ENCODE assay signal across 10 mouse cellular contexts in the genomic region with DNA sequence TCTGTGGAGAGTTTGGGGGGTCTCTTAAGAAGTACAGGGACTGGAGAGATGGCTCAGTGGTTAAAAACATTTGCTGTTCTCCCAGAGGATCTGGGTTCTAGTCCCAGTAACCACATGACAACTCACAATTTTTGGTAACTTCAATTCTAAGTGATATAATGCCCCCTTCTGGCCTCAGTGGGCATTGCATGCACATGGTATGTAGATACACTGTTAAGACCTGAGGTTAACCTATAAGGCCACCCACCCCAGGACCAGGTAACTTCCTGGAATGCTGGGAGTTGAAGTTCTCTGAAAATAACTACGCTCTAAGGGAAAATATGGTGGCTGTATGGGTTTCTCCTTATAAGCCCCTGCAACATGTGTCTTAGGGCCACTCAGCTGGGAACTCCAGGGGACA. TPM values are rescaled to one million over a fixed set of nuclear protein-coding genes. Genes with fewer than 3 reads are reported as not detected.
DNase-seq lines count a peak whose midpoint lies in the region; ATAC-seq and TF ChIP-seq lines count a peak whose summit lies in the region.
"Had no signal": no experiment of that assay in that cellular context is flagged by ENCODE, and none has a peak within 500 bp of the region (broad histone marks: within the 10 kb centered on the region; RNA-seq: fewer than 3 reads in every experiment).

No protein-coding gene starts in this region.

- no peak for TF ChIP-seq EP300 in lung, postnatal 0 days (IDR thresholded peaks at IDR 0.05)

- DNase-seq in embryonic facial prominence, embryonic 11.5 days (ENCODE audit: low spot score) = peak; percentile 29
- no peak for DNase-seq in embryonic facial prominence, embryonic 10.5 days (ENCODE audit: low spot score)
- peak; percentile 14 for DNase-seq in lung, postnatal 0 days (ENCODE audit: low spot score)
- DNase-seq in lung, postnatal 10 days = no peak
- DNase-seq in ZHBTc4 (ENCODE audit: low read depth, low spot score) = peak; percentile 85
- DNase-seq in retina, postnatal 1 day = peak; percentile 32
- DNase-seq in gastrocnemius, postnatal 36 days = no peak
- DNase-seq in frontal cortex, postnatal 36 days (ENCODE audit: low spot score in 2 of 2) = no peak

- ATAC-seq in embryonic facial prominence, embryonic 11.5 days (replicated peaks; ENCODE audit: insufficient number of reproducible peaks, low FRiP score, low TSS enrichment, low read depth) = no peak
- no peak for ATAC-seq in lung, postnatal 0 days
- ATAC-seq: activated CD4-positive, CD25-positive, alpha-beta regulatory T cell, adult 4 months had no signal

- H3K9me3 ChIP-seq in embryonic facial prominence, embryonic 11.5 days (replicated peaks; ENCODE audit: control insufficient read depth, low read length) = no peaks in the 10 kb centered on the region
- no peaks in the 10 kb centered on the region for H3K9me3 ChIP-seq in embryonic facial prominence, embryonic 10.5 days
- H3K9me3 ChIP-seq in lung, postnatal 0 days (ENCODE audit: low read length) = no peaks in the 10 kb centered on the region
- H3K9me3 ChIP-seq: limb, embryonic 15.5 days had no signal

- intact Hi-C loops in gastrocnemius, postnatal 36 days (cut with DNase I) = loop anchor here (5.0 kb wide), 1 partner anchor 120 kb away; no protein-coding TSS in a partner anchor

- no peak overlapping the region for H3K27ac ChIP-seq in embryonic facial prominence, embryonic 11.5 days (replicated peaks; ENCODE audit: low read depth, low read length)
- no peak overlapping the region for H3K27ac ChIP-seq in embryonic facial prominence, embryonic 10.5 days (replicated peaks)
- H3K27ac ChIP-seq in lung, postnatal 0 days (ENCODE audit: low read length) = no peak overlapping the region
- H3K27ac ChIP-seq: limb, embryonic 15.5 days had no signal

- H3K27me3 ChIP-seq in embryonic facial prominence, embryonic 11.5 days (ENCODE audit: control insufficient read depth, insufficient read depth, low read length) = no peaks in the 10 kb centered on the region
- H3K27me3 ChIP-seq in embryonic facial prominence, embryonic 10.5 days (replicated peaks; ENCODE audit: low read depth, poor library complexity, severe bottlenecking) = no peaks in the 10 kb centered on the region
- H3K27me3 ChIP-seq in lung, postnatal 0 days (replicated peaks; ENCODE audit: insufficient read depth, low read length) = no peaks in the 10 kb centered on the region
- H3K27me3 ChIP-seq: limb, embryonic 15.5 days had no signal

- H3K4me1 ChIP-seq in embryonic facial prominence, embryonic 11.5 days (ENCODE audit: control insufficient read depth, insufficient read depth, low read length) = no peaks in the 10 kb centered on the region
- peaks cover 22% of the 10 kb centered on the region for H3K4me1 ChIP-seq in embryonic facial prominence, embryonic 10.5 days
- H3K4me1 ChIP-seq in lung, postnatal 0 days (ENCODE audit: insufficient read depth, low read depth, low read length) = peaks cover 4% of the 10 kb centered on the region; the same call in 1 of the 2 replicates

- H3K36me3 ChIP-seq in embryonic facial prominence, embryonic 11.5 days (replicated peaks; ENCODE audit: control insufficient read depth, insufficient read depth, low read depth, low read length) = no peaks in the 10 kb centered on the region
- no peaks in the 10 kb centered on the region; the same call in 1 of the 2 replicates for H3K36me3 ChIP-seq in embryonic facial prominence, embryonic 10.5 days (replicated peaks)
- no peaks in the 10 kb centered on the region for H3K36me3 ChIP-seq in lung, postnatal 0 days (ENCODE audit: insufficient read depth, low read length)
- H3K36me3 ChIP-seq: limb, embryonic 15.5 days had no signal

- no peak overlapping the region for H3K4me2 ChIP-seq in embryonic facial prominence, embryonic 11.5 days (ENCODE audit: low read depth, low read length)
- H3K4me2 ChIP-seq in lung, postnatal 0 days (replicated peaks; ENCODE audit: low read depth, low read length) = no peak overlapping the region
- H3K4me2 ChIP-seq: limb, embryonic 15.5 days had no signal

- no peak overlapping the region for H3K9ac ChIP-seq in embryonic facial prominence, embryonic 11.5 days (replicated peaks; ENCODE audit: low read length)
- H3K9ac ChIP-seq in lung, postnatal 0 days (replicated peaks; ENCODE audit: low read depth) = no peak overlapping the region
- H3K9ac ChIP-seq: limb, embryonic 15.5 days had no signal

- WGBS in embryonic facial prominence, embryonic 11.5 days = 97% methylated on average over 1 of the region's 1 CpGs
- WGBS in embryonic facial prominence, embryonic 10.5 days = 100% methylated on average over 1 of the region's 1 CpGs
- WGBS in lung, postnatal 0 days = 96% methylated on average over 1 of the region's 1 CpGs

- peak; percentile 56 for TF ChIP-seq CTCF in lung, postnatal 0 days (IDR thresholded peaks at IDR 0.05)

- H3K4me3 ChIP-seq in embryonic facial prominence, embryonic 11.5 days (ENCODE audit: low read depth, low read length) = no peak overlapping the region
- H3K4me3 ChIP-seq in embryonic facial prominence, embryonic 10.5 days = no peak overlapping the region
- H3K4me3 ChIP-seq in lung, postnatal 0 days (ENCODE audit: low read depth, low read length) = no peak overlapping the region
- H3K4me3 ChIP-seq: limb, embryonic 15.5 days had no signal

RNA-seq across cellular contexts. Expression of a gene that starts 3.0 kb away (rescaled TPM):
- 7.5 and 10.3 TPM in 2 replicates for polyA plus RNA-seq in embryonic facial prominence, embryonic 11.5 days (2014; fragmentation: Nextera tagmentation; extraction: Ambion mirVana)
- polyA plus RNA-seq in embryonic facial prominence, embryonic 10.5 days (2016; fragmentation: Nextera tagmentation; extraction: Ambion mirVana) = 20.0 and 21.2 TPM in 2 replicates
- 8.0 and 8.8 TPM in 2 replicates for polyA plus RNA-seq in lung, postnatal 0 days (2015; fragmentation: Nextera tagmentation; extraction: Ambion mirVana)
- 1 to 10 TPM in 1 of 2 experiments, under 1 TPM in 1; 0.51 to 1.5 TPM for total RNA-seq in gastrocnemius, postnatal 36 days (2021)

RNA-seq across cellular contexts. Expression of a gene that starts 24.2 kb away (rescaled TPM):
- polyA plus RNA-seq in embryonic facial prominence, embryonic 11.5 days (2014; fragmentation: Nextera tagmentation; extraction: Ambion mirVana) = 0.52 and 0.53 TPM in 2 replicates
- polyA plus RNA-seq in embryonic facial prominence, embryonic 10.5 days (2016; fragmentation: Nextera tagmentation; extraction: Ambion mirVana) = 1.00 and 1.0 TPM in 2 replicates
- polyA plus RNA-seq in lung, postnatal 0 days (2015; fragmentation: Nextera tagmentation; extraction: Ambion mirVana) = 3.8 and 4.3 TPM in 2 replicates
- total RNA-seq in gastrocnemius, postnatal 36 days (2021) = under 1 TPM; 0.79 to 0.96 TPM

Comparison
In these comparisons a context has a peak if more than half of its experiments do, and no peak if none do; other contexts are left out.
1. DNase-seq: peak in embryonic facial prominence, embryonic 11.5 days (single experiment), lung, postnatal 0 days (single experiment), ZHBTc4 (single experiment) and retina, postnatal 1 day (single experiment); none in embryonic facial prominence, embryonic 10.5 days (single experiment), lung, postnatal 10 days (single experiment), gastrocnemius, postnatal 36 days (0 of 2) and frontal cortex, postnatal 36 days (0 of 2).